Mouse (Mus musculus) left cerebral cortex, adult 9 months (tissue): ENCODE data around the gene Asb2.

Experiments
- DNase-seq, 2 experiments: peaks; one replicate each; pipeline ENCODE4 v3.0.0; 2022; ENCODE audit warnings: low spot score in 2 of 2

The Asb2 gene

GRCm38 (mm10) chr12:103272176-103272575, 83.6 kb downstream of the Asb2 start:
- peak in 1 of 2 experiments; percentile 54 for DNase-seq
